Mouse (Mus musculus) hindbrain, embryonic 10.5 days (tissue): ENCODE measurements around the gene Fam169b. TPM values are rescaled to one million over a fixed set of nuclear protein-coding genes. Genes with fewer than 3 reads are reported as not detected.

Experiments
- polyA plus RNA-seq: library from polyadenylated mRNA; unstranded; fragments of >200 nt; fragmentation: Nextera tagmentation; extraction: Ambion mirVana; gene quantifications from 2 replicates; pipeline ENCODE4 v1.2.1, GENCODE M21; 2016

Fam169b gene
- polyA plus RNA-seq, 1 experiment from 2014 or later, result 1.2 TPM

Other genes with a start within 250 kb of the Fam169b start
- gene Pgpep1l, start 9.6 kb upstream of the Fam169b start, polyA plus RNA-seq, result not detected in 2 replicates